Mouse (Mus musculus): Measurements from ENCODE around the gene Isoc2b.
"Not testable (repeated sequence)": the region's sequence is repeated elsewhere in the genome, so short reads cannot be mapped to it uniquely, and the experiment has no call there.

Gene Isoc2b

DNA sequence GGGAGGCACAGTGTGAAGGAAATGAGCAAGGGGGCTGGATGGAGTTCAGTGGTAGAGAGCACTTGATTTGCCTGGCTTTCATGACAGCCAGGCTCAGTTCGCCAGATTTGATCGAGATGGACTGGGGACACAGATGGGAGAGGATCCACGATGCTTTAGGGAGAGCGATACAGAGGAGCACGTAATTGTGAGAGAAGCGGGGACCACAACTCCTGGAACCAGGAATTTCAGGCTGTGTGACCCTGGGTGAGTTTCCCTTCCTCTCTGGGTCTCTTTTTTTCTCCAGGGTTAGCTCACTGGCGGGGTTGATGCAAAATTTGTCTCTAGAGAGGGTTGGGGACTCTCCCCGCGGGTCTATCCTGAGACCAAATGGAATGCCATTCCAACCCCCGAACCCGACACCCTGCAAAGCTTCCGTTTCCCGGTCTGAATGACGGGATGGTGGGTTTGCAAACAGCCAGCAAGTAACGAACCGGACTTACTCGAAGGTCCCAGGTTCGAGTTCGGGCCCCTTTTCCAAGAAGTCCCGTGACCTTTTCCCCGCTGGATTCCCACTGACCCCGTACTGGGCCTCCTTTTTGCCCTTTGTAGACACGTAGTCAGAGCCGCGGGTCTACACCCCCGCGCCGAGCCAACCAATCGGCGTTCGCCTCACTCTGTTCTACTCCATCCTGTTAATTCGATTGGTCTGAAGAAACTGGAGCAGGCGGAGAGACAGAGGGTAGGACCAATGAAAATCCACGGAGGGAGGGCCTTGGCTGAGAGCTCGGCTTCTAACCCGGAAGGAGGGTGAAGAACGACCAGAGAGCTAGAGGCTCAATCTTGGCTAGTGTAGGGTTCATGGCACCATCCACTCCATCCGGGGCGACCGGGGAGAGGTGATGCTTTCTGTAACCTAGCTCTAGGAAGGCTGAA is 4.2 kb downstream of the Isoc2b start:
- DNase-seq (ENCODE audit: low spot score), result peak; percentile 94

DNA sequence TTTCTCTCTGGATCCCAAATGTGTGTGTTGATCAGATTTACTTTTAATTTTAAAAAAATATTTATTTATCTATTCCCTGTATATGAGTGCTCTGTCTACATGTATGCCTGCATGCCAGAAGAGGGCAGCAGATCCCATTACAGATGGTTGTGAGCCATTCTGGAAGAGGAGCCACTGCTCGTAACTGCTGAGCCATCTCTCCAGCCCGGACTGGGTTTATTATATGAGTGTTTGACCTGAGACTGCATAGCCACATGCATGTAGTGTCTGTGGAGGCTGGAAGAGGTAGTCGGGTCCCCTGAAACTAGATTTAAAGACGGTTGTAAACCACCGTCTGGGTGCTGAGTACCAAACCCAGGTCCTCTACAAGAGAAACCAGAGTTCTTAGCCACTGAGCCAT is 5.0 kb downstream of the Isoc2b start:
- DNase-seq (ENCODE audit: low spot score), result no peak

DNA sequence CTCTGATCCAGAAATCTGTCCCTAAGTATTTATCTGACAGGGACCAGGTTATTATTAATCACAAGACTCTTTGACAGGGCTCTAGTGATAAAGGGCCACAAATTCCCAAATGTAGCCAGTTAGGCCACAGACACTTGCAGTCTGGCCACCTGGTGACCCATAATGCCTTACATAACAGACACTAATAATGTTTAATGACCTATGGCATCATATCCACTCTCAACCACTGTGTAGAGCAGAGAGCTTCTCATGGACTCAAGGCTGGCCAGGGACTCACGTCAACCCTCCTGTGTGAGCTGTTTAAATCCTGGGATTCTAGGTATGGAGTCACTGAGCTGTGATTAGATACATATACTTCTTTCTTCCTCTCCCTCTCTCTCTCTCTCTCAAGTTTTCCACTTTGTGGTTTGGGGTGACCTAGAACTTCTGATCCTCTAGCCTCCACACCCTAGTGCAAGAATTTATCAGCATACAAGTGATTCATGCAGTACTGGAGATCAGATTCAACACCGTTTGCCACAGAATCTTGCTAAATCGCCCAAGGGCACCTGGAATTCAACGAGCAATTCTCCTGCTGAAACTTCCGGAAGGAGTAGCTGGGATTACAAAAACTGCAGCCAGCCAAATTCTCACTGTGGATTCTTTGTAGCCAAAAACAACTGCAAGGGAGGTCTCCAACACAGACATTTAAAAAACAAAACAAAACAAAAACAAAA is 5.8 kb downstream of the Isoc2b start:
- DNase-seq (ENCODE audit: low spot score), result no peak

DNA sequence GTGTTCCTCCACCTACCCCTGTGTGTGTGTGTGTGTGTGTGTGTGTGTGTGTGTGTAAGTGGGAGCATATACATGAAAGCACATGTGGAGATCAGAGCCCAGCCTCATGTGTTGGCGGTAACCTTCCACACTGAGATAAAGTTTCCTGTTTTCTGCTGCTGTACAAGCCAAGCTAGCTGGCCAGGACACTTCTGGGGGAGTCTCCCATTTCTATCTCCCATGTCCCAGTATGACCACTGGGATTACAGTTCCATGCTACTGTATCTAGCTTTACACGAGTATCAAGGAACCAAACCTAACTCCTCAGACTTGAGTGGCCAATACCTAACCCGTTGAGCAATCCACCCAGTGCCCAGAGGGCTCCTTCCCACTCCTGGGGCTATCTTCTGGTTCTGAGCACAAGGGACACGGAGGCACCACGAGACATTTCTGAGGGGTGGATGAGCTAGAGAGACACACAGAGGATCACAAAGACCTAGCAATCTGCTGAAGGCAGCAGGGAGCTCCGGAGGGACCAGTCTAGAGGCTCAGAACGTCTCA is 6.4 kb downstream of the Isoc2b start:
- no peak for DNase-seq (ENCODE audit: low spot score)

DNA sequence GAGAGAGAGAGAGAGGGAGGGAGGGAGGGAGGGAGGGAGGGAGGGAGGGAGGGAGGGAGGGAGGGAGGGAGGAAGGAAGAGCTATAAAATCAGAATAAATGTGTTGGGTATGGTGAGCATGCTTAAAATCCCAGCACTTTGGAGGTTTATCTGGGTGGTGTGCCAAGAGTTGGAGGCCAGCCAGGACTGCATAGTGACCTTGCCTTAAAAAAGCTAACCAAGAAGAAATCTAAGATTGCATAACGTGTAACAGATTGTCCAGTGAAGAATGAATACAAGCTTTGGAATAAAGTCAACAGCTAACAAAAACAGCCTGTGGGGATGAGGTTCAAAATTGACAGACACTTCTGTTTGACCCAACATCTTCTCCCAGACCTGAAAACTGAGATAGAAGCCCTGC is 7.0 kb downstream of the Isoc2b start:
- DNase-seq (ENCODE audit: low spot score), result no peak

DNA sequence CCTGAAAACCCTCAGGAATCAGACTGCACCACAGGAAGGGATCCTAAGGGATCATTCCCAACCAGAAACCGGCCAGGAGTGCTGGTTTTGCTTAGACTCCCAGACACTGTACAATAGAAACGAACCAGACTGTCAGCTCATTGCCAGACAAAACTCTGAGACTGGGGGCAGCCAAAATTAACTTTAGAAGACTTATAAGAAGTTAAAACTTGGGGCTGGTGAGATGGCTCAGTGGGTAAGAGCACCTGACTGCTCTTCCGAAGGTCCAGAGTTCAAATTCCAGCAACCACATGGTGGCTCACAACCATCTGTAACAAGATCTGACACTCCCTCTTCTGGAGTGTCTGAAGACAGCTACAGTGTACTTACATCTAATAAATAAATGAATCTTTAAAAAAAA is 9.1 kb downstream of the Isoc2b start:
- not testable (repeated sequence) for DNase-seq (ENCODE audit: low spot score)

DNA sequence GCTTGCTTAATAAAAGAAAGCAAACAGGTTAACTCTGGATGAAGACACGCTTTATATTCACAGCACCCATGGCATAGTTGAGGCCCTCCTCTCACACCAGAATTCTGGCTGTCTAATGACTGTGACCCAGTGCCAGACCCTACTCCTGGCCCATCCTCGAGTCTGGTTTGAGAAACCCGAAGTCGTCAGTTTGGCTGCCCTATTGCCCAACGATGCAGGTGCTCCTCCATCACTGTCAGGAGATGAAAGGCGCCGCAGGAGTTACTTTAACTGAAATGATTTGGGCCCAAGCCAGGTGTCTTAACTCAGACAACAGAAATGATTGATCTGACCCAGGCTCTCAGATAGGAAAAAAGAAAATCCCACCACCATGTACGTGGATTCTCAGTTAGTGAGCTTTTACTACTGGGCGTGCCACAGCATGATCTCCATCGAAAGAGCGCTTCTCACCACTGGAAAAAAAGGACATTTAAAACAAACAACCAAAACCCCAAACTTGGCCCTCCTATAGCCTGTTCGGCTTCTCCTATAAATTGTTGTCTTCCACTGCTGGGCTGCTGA is 10.6 kb downstream of the Isoc2b start:
- DNase-seq (ENCODE audit: low spot score), result no peak

DNA sequence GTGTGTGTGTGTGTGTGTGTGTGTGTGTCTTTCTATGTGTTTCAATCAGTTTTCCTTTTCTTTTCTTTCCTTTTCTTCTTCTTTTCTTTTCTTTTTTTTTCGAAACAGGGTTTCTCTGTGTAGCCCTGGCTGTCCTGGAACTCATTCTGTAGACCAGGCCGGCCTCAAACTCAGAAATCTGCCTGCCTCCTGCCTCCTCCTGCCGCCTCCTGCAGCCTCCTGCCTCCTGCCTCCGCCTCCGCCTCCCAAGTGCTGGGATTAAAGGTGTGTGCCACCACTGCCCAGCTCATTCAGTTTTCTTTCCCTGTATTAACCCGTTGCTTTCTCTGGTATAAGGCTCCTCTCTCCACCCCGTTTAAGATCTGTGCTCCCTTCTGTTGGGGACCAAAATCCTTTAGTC is 12.7 kb downstream of the Isoc2b start:
- no peak for DNase-seq (ENCODE audit: low spot score)

DNA sequence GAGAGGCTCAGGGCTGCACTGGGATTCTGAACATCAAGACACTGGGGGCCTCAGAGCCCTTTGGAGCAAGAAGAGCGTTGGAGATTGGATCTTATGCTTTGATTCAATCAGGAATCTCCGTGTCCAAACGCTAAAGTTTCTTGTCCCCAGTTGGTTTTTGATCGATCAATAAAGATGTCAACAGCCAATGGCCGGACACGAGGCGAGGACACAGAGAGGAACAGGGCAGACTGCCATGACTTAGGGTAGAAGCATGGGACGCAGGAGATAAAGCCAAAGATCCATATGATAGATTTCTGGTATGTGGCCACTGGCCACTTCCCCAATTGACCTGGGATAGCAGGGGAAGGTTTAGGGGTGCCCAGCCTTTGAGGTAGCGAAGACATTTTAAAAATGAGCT is 13.6 kb downstream of the Isoc2b start:
- no peak for DNase-seq (ENCODE audit: low spot score)

DNA sequence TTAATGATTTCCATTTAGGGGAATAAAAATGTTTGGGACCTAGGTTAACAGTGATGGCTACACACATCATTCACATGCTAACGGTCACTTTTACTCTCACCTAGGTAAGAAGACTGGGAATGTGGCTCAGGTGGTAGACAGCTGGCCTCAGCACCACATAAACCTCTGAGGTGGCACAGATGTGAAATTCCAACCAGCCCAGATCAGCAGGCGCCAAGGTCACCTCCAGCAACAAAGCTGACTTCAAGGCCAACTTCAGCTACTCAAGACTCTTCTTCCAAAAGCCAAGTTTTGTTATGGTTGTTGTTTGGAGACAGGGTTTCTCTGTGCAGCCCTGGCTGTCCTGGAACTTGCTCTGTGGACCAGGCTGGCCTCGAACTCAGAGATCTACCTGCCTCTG is 16.4 kb downstream of the Isoc2b start:
- DNase-seq (ENCODE audit: low spot score), result no peak

DNA sequence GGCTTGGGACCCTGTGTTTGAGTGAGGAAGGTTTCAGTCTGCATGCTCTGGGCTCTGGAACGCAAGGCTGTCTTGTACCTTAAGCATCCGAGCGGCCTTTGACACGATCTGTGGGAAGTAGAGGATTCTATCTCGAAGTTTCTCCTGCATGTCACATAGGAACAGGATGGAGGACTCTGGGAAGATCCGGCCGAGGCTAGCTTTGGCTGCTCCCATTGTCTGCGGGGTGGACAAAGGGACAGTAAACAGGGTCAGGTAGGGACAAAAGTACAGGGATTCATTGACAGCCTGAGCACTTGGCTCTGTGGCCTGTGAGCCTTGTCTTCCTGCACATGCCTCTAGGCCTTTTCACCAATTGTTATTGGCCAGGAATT is 18.8 kb downstream of the Isoc2b start:
- DNase-seq (ENCODE audit: low spot score), result no peak

DNA sequence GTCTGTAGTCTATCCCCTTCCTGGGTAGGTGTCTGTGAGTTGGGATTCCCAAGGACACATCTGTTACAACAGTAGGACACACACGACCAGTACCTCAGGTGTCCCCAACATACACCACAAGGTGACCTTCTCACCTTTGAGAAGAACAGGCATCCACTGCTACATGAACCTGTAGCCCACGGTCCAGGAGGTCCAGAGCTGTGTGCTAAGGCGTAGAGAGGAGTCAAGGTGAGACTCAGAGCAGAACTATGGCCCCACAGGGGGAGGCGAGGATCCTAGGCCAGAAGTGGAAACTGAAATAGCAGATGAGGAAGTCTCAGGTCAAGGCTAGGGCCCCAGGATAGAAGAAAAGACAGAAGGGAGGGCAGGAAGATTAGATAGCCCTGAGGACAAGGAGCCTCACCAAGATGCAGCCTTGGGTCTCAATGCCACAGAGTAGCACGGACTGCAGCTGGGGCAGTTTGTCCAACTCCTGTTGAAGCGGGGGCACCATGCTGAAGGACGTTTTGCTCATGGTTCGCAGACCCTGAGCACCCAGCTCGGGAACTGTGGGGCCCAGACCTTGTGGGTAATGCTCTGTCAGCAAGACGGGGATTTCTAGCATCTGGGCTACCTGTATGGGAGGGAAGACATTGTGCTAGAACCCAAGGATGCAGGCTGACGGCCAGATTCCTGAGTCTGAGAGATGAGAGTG is 19.3 kb downstream of the Isoc2b start:
- DNase-seq (ENCODE audit: low spot score), result no peak

DNA sequence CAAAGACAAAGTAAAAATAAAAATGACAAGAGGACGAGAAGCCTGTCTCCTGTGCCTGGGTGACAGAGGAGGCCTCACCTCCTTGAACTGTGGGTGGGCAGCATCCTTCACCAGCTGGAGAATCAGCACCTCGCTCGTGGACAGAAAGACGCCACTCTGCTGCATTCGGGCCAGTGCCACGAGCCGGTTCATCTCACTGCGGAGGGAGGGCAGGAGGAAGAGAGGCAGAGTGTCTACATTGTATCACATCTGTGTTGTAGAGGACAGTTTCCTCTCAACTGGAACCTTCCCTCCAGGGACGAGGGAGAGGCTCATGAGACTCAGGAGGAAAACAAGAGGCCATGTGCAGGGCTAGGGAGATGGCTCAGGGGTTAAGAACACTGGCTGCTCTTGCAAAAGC is 20.7 kb downstream of the Isoc2b start:
- DNase-seq (ENCODE audit: low spot score), result no peak

DNA sequence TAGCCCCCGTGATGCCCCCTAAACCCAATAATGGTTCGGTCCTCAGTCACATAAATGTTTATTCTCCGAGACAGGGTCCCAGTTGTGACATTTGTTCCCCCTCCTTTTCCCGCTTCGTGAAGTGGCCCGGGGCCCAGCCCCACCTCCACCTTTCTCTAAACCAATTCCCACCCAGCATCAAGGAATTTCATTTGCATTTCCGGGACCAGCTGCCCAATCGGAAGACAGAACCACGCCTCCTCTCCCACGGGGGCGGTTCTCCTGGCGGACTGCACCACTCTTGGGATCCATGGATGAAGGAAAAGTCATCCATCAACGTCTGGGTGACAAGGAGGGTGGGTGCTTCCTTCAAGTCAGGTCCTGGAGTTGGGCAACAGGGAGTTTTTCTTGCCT is 25.1 kb downstream of the Isoc2b start:
- peak; percentile 76 for DNase-seq (ENCODE audit: low spot score)

DNA sequence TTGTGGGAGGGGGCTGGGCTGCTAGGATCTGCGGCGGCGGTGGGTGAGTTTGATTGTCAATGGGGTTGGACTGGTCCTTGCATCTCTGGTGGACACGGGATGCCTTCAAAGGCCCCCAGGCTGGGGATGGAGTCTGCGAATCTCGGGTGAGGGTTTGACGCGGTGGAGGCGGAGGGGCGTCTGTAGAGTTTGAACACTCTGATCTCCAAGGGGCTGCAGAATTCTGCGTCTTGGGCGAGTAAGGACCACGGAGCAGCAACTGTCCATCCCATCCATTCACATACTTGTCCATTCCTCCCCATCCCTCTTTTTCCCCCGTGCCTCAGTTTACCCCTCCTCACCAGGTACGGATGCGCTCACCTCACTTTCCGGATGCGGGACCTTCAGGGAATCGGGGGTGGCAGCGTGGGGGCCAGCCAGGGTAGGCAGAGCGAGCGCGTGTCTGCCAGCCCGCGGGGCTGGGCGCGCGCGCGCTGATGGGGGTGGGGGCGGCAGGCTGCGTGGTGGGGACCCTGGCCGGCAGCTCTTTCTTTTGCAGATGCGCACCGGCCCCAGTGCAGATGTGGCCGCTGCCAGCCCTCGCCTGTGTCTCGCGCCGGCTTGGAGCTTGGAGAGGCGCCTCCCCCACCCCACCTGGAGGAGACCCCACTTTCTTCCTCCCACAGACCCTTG is 25.7 kb downstream of the Isoc2b start, which contains the start of gene Shisa7:
Gene Shisa7 (minus strand): TSS at position 452 of the 672 bp plus-strand sequence.
- DNase-seq (ENCODE audit: low spot score), result no peak

DNA sequence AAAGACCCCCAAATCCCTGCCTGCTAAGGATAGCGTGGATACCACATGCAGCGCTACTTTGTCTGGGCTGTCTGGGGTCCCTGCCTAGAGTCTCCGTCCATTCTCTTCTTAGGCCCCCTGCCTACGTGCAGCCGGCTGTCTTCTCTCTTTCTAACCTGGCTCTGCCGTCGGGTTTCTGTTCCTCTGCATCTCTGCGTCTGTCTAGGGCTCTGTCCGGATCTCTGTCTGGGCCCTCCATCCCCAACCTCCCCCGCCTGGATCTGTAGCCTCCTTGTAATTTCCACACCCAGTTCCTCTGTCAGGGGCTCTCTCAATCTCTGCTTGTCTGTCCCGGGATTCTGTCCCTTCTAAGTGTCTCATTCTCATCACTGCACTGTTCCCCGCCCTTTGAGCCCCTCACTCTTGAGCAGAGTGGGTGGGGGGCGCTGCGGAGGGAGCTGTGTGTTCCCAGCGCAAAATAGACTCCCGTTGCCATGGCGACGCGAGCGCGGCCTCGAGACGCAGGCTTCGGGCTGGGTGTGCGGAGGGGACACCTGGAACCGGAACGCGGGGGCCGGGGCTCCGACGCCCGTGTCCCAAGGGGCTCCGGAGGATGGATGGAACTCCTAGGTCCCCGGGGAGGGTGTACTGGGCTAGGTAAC is 26.3 kb downstream of the Isoc2b start:
- DNase-seq (ENCODE audit: low spot score), result no peak

DNA sequence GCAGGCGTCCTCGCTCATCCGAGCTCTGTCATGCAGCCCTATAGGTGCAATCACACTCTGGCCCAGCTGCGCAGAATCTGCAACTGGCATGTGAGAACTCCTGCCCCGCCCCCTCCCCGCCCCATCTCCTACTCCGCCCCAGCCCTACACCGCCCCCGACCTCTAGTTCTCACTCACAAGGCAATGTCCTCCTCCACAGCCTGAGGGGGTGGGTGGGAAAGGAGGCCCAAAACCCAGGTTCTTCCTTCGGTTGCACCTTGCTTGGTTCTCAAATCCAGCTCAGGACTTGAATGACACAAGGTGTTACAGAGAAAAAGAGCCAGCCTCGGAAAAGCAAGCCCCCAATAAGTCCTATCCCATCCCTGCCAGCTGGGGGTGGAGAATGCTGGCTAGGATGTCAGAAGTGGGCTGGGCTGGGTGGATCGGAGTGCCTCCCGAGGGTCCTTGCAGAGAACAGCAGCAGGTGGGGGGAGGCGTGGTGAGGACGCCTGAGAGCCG is 27.4 kb downstream of the Isoc2b start:
- no peak for DNase-seq (ENCODE audit: low spot score)

DNA sequence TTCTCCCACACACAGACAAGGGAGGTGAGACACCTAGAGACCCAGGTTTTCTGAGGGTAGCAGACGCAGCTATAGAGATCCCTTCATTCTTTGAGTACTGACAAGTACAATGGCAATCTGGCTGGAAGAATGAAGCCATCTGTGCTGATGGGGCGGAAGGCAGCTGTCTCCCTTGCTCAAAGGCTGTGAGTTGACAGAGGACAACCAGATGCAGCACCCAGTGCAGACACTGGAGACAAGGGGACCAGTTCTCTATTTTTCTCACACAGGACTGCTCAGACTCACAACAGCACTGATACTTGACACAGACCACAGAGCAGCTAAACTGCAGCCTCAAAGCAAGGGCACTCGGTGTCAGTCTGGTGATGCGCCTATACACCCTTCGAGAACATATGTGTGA is 28.0 kb downstream of the Isoc2b start:
- peak; percentile 67 for DNase-seq (ENCODE audit: low spot score)

DNA sequence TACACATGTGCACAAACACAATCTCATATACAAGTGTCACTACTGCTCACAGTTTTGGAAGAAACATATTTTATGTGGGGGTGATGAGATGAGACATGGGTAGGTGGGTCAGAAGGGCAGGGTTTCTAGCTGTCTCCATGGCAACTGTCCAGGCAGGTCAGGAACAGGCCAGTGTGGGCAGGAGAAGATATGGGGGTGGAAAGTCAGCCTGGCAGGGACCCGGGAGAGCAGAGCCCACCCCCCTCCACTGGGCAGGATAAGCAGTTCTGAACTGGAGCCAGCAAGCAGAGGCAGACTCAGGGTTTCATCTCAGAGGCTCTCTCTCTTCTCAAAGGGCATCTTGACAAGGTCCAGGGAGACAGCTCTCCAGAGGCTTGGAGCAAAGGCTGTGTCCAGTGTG is 32.4 kb downstream of the Isoc2b start:
- no peak for DNase-seq (ENCODE audit: low spot score)

DNA sequence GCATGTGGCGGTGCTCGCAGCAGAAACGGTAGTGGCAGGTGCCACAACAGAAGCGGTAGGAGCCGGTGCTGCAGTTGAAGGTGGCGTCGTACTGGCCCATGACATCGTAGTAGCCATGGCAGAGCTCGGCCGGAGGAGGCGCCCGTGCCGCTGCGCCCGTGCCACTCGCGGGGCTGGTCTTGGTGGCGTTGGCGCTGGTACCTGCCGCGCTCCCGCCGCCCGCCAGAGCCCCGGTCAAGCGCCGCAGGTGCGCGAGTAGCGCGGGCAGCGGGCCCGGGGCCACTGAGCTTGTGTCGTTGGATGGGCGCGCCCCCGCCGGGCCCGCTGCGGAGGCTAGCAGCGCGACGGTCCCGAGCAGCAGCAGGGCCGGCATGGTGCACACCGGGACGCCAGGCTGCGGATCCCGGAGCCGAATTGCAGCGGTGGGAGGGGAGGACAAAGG is 33.7 kb downstream of the Isoc2b start:
- DNase-seq (ENCODE audit: low spot score), result no peak
